ENCODE assay signal across 9 mouse cellular contexts in genomic region chr15:91927492-91927891, GRCm38 (mm10).
DNase-seq lines count a peak whose midpoint lies in the region; ATAC-seq and TF ChIP-seq lines count a peak whose summit lies in the region.
"Had no signal": no experiment of that assay in that cellular context is flagged by ENCODE, and none has a peak within 500 bp of the region (broad histone marks: within the 10 kb centered on the region; RNA-seq: fewer than 3 reads in every experiment).

No protein-coding gene starts in this region.

- no peak overlapping the region for H3K4me3 ChIP-seq in hindbrain, postnatal 0 days (ENCODE audit: low read length)
- H3K4me3 ChIP-seq: embryonic facial prominence, embryonic 13.5 days had no signal

- no peak overlapping the region for H3K27ac ChIP-seq in hindbrain, postnatal 0 days
- H3K27ac ChIP-seq: embryonic facial prominence, embryonic 13.5 days had no signal

- H3K4me1 ChIP-seq in hindbrain, postnatal 0 days (ENCODE audit: insufficient read depth, low read length) = no peaks in the 10 kb centered on the region
- H3K4me1 ChIP-seq: embryonic facial prominence, embryonic 13.5 days had no signal

- no peak for ATAC-seq in hindbrain, postnatal 0 days

- peak; percentile 5 for DNase-seq in kidney, adult 9 months
- DNase-seq in kidney, adult 11 months = no peak
- DNase-seq in retina, postnatal 1 day = peak; percentile 15
- no peak for DNase-seq in retina, embryonic 14.5 days (ENCODE audit: low spot score)
- peak; percentile 43 for DNase-seq in hindbrain, postnatal 0 days (ENCODE audit: low spot score)
- DNase-seq in yolk sac, embryonic 10.5 days (ENCODE audit: low spot score) = peak; percentile 2
- no peak for DNase-seq in frontal cortex, postnatal 10 days (ENCODE audit: low spot score in 2 of 2)
- DNase-seq: heart, adult 11 months had no signal

- WGBS in hindbrain, postnatal 0 days = 24% methylated on average over 3 of the region's 3 CpGs

- H3K36me3 ChIP-seq in hindbrain, postnatal 0 days (ENCODE audit: insufficient read depth, low read length) = no peaks in the 10 kb centered on the region
- H3K36me3 ChIP-seq: embryonic facial prominence, embryonic 13.5 days had no signal

- TF ChIP-seq CTCF in hindbrain, postnatal 0 days (IDR thresholded peaks at IDR 0.05; ENCODE audit: low read depth) = peak; percentile 64

- H3K27me3 ChIP-seq in hindbrain, postnatal 0 days (ENCODE audit: insufficient read depth, low read length) = no peaks in the 10 kb centered on the region
- H3K27me3 ChIP-seq: embryonic facial prominence, embryonic 13.5 days had no signal

- no peak overlapping the region for H3K9ac ChIP-seq in hindbrain, postnatal 0 days (replicated peaks; ENCODE audit: low read length)
- H3K9ac ChIP-seq: embryonic facial prominence, embryonic 13.5 days had no signal

- H3K4me2 ChIP-seq in hindbrain, postnatal 0 days (ENCODE audit: low read depth, low read length) = no peak overlapping the region
- H3K4me2 ChIP-seq: embryonic facial prominence, embryonic 13.5 days had no signal

- H3K9me3 ChIP-seq in hindbrain, postnatal 0 days (ENCODE audit: low read length) = no peaks in the 10 kb centered on the region
- H3K9me3 ChIP-seq: embryonic facial prominence, embryonic 13.5 days had no signal

Comparison
In these comparisons a context has a peak if more than half of its experiments do, and no peak if none do; other contexts are left out.
1. DNase-seq: peak in kidney, adult 9 months (single experiment), retina, postnatal 1 day (single experiment), hindbrain, postnatal 0 days (single experiment) and yolk sac, embryonic 10.5 days (single experiment); none in kidney, adult 11 months (single experiment), retina, embryonic 14.5 days (single experiment) and frontal cortex, postnatal 10 days (0 of 2).